Mouse (Mus musculus): ENCODE measurements around the gene Plcl2. TPM values are rescaled to one million over a fixed set of nuclear protein-coding genes. Genes with fewer than 3 reads are reported as not detected.

Gene Plcl2
- polyA plus RNA-seq, 1 experiment from 2014 or later, result 3.6 TPM

- no peak for DNase-seq (ENCODE audit: low spot score)
- no peak overlapping the region for H3K27ac ChIP-seq
- no peaks in the 10 kb centered on the region for H3K4me1 ChIP-seq (replicated peaks)
- H3K36me3 ChIP-seq, result no peaks in the 10 kb centered on the region
- WGBS, result 96% methylated on average over 2 of the region's 2 CpGs
- H3K4me3 ChIP-seq, result no peak overlapping the region
- H3K9me3 ChIP-seq, result no peaks in the 10 kb centered on the region
- H3K27me3 ChIP-seq (ENCODE audit: insufficient read depth, poor library complexity, severe bottlenecking), result no peaks in the 10 kb centered on the region
Measured at GRCm38 (mm10) chr17:50729031-50729430, 219.8 kb downstream of the Plcl2 start.

- DNase-seq (ENCODE audit: low spot score), result no peak
- 89% methylated on average over 6 of the region's 6 CpGs for whole genome bisulfite sequencing
Measured at GRCm38 (mm10) chr17:50729577-50729976, 220.4 kb downstream of the Plcl2 start.

GRCm38 (mm10) chr17:50730896-50731295, 221.7 kb downstream of the Plcl2 start:
- Histone ChIP-seq H3K36me3 (peaks cover 8% of the 10 kb centered on the region; the same call in 1 of the 2 replicates), H3K4me1 (replicated peaks) (peaks cover 17% of the 10 kb centered on the region), H3K27me3 (ENCODE audit: insufficient read depth, poor library complexity, severe bottlenecking) (no peaks in the 10 kb centered on the region), H3K4me3 (no peak overlapping the region), H3K9me3 (no peaks in the 10 kb centered on the region), H3K27ac (no peak overlapping the region)
- WGBS, result 86% methylated on average over 2 of the region's 2 CpGs
- DNase-seq (ENCODE audit: low spot score), result no peak

More at GRCm38 (mm10) chr17:50729577-50729976, 220.4 kb downstream of the Plcl2 start:
- Histone ChIP-seq H3K27ac (no peak overlapping the region), H3K27me3 (ENCODE audit: insufficient read depth, poor library complexity, severe bottlenecking) (no peaks in the 10 kb centered on the region), H3K4me3 (no peak overlapping the region), H3K4me1 (replicated peaks) (peaks cover 4% of the 10 kb centered on the region), H3K36me3 (no peaks in the 10 kb centered on the region), H3K9me3 (no peaks in the 10 kb centered on the region)

GRCm38 (mm10) chr17:50731876-50732275, 222.7 kb downstream of the Plcl2 start:
- Histone ChIP-seq H3K9me3 (no peaks in the 10 kb centered on the region), H3K4me1 (replicated peaks) (peaks cover 23% of the 10 kb centered on the region), H3K4me3 (no peak overlapping the region), H3K36me3 (peaks cover 10% of the 10 kb centered on the region; the same call in 1 of the 2 replicates), H3K27me3 (ENCODE audit: insufficient read depth, poor library complexity, severe bottlenecking) (no peaks in the 10 kb centered on the region), H3K27ac (no peak overlapping the region)
- 93% methylated on average over 5 of the region's 5 CpGs for WGBS
- DNase-seq (ENCODE audit: low spot score), result no peak

GRCm38 (mm10) chr17:50733390-50733789, 224.2 kb downstream of the Plcl2 start:
- no peak overlapping the region for H3K27ac ChIP-seq
- peaks cover 10% of the 10 kb centered on the region; the same call in 1 of the 2 replicates for H3K36me3 ChIP-seq
- no peaks in the 10 kb centered on the region for H3K9me3 ChIP-seq
- WGBS, result 93% methylated on average over 7 of the region's 7 CpGs
- H3K4me3 ChIP-seq, result no peak overlapping the region
- no peaks in the 10 kb centered on the region for H3K27me3 ChIP-seq (ENCODE audit: insufficient read depth, poor library complexity, severe bottlenecking)
- DNase-seq (ENCODE audit: low spot score), result no peak
- H3K4me1 ChIP-seq (replicated peaks), result peaks cover 23% of the 10 kb centered on the region

GRCm38 (mm10) chr17:50734781-50735180, 225.6 kb downstream of the Plcl2 start:
- H3K4me3 ChIP-seq, result no peak overlapping the region
- H3K9me3 ChIP-seq, result no peaks in the 10 kb centered on the region
- H3K36me3 ChIP-seq, result peaks cover 10% of the 10 kb centered on the region; the same call in 1 of the 2 replicates
- no peaks in the 10 kb centered on the region for H3K27me3 ChIP-seq (ENCODE audit: insufficient read depth, poor library complexity, severe bottlenecking)
- peaks cover 23% of the 10 kb centered on the region for H3K4me1 ChIP-seq (replicated peaks)
- H3K27ac ChIP-seq, result 0 out of 2 replicates have a peak overlapping the region, but pooled peaks have one; percentile 45
- 86% methylated on average over 6 of the region's 6 CpGs for WGBS
- peak; percentile 16 for DNase-seq (ENCODE audit: low spot score)

GRCm38 (mm10) chr17:50735382-50735954, 226.3 kb downstream of the Plcl2 start:
- H3K36me3 ChIP-seq, result peaks cover 10% of the 10 kb centered on the region; the same call in 1 of the 2 replicates
- H3K27ac ChIP-seq, result peak overlapping the region; percentile 59; the same call in 1 of the 2 replicates
- H3K4me3 ChIP-seq, result no peak overlapping the region
- whole genome bisulfite sequencing, result 79% methylated on average over 4 of the region's 4 CpGs
- H3K9me3 ChIP-seq, result no peaks in the 10 kb centered on the region
- DNase-seq (ENCODE audit: low spot score), result no peak
- H3K27me3 ChIP-seq (ENCODE audit: insufficient read depth, poor library complexity, severe bottlenecking), result no peaks in the 10 kb centered on the region
- peaks cover 23% of the 10 kb centered on the region for H3K4me1 ChIP-seq (replicated peaks)

GRCm38 (mm10) chr17:50735955-50736533, 226.8 kb downstream of the Plcl2 start:
- Histone ChIP-seq H3K4me3 (no peak overlapping the region), H3K4me1 (replicated peaks) (peaks cover 23% of the 10 kb centered on the region), H3K27ac (peak overlapping the region; percentile 59), H3K9me3 (no peaks in the 10 kb centered on the region), H3K36me3 (peaks cover 10% of the 10 kb centered on the region; the same call in 1 of the 2 replicates), H3K27me3 (ENCODE audit: insufficient read depth, poor library complexity, severe bottlenecking) (no peaks in the 10 kb centered on the region)
- no peak for DNase-seq (ENCODE audit: low spot score)
- WGBS, result 74% methylated on average over 8 of the region's 8 CpGs

GRCm38 (mm10) chr17:50737068-50737467, 227.9 kb downstream of the Plcl2 start:
- H3K4me3 ChIP-seq, result no peak overlapping the region
- no peak overlapping the region for H3K27ac ChIP-seq
- H3K4me1 ChIP-seq (replicated peaks), result peaks cover 23% of the 10 kb centered on the region
- peaks cover 10% of the 10 kb centered on the region; the same call in 1 of the 2 replicates for H3K36me3 ChIP-seq
- no peaks in the 10 kb centered on the region for H3K27me3 ChIP-seq (ENCODE audit: insufficient read depth, poor library complexity, severe bottlenecking)
- H3K9me3 ChIP-seq, result no peaks in the 10 kb centered on the region
- WGBS, result 73% methylated on average over 2 of the region's 2 CpGs
- no peak for DNase-seq (ENCODE audit: low spot score)

Other genes starting within 250 kb of the Plcl2 start
- gene Dazl, start 215.8 kb upstream of the Plcl2 start, polyA plus RNA-seq (2016; fragmentation: Nextera tagmentation; extraction: Ambion mirVana), result not detected in 2 replicates

Data from hindbrain, embryonic 10.5 days (tissue).